Mouse (Mus musculus) stomach, postnatal 0 days (tissue): ENCODE data around the gene Crim1.

Experiments
- CTCF ChIP-seq: IDR thresholded peaks from 2 replicates; pipeline ENCODE4 v1.5.1; 2016; ENCODE audit warnings: antibody characterized with exemption, low read depth, mild to moderate bottlenecking, moderate library complexity
- EP300 ChIP-seq: optimal IDR thresholded peaks from 2 replicates; pipeline ENCODE3; 2016; ENCODE audit warnings: antibody characterized with exemption

- TF ChIP-seq EP300, result no peak
- no peak for TF ChIP-seq CTCF
Observed at GRCm38 (mm10) chr17:78246634-78247383, 46.8 kb downstream of the Crim1 start.
